Mouse (Mus musculus): Measurements from ENCODE around the gene Sfxn1.

Sfxn1 gene

DNA sequence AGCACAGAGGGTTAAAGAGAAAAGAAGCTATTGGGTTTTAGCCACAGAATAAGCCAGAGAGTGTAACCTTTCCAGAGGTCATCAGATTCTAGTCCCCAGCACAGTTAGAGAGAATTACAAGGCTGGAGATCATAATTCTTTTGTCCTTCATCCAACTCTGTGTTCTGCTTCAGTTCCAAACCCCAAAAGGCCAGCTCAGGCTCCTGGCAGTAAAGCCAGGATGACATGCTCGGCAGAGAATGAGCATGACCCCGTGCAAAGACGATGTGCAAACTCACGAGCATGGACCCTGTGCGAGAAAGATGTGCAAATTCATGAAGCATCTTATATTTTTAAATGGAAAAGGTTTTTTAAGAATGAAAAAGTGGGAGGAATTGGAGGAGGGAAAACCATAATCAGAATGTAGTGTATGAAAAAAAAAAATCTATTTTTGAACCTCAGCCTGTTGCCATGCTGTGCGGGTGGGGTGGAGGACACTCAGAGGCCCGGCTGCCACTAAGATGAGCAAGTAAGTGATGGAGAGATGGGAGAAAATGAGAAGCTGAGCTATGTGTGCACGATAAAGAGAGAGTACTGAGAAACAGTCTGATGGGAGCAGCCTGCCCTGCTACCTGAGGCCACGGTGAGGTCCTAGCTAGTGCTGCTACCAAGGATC lies 66.2 kb downstream of the Sfxn1 start:
- DNase-seq (ENCODE audit: low spot score), result no peak

DNA sequence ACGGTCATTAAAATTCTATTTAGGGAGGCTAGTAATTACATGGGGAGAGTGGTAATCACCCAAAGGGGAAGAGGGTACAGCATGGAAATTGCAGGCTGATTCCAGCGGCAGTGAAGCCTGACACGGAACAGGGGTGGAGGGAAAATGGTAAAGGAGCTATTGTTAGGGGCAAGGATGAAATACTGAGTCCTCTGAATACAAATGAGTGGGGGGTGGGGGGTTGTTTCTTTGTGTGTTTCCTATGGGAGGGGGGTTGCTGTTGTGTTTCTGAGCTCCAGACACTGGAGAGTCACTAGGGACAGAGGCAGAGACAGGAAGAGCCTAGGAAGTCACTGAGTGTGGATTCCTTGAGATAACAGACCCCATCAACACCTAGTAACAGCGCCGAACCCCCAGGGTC lies 72.1 kb downstream of the Sfxn1 start:
- no peak for DNase-seq (ENCODE audit: low spot score)

DNA sequence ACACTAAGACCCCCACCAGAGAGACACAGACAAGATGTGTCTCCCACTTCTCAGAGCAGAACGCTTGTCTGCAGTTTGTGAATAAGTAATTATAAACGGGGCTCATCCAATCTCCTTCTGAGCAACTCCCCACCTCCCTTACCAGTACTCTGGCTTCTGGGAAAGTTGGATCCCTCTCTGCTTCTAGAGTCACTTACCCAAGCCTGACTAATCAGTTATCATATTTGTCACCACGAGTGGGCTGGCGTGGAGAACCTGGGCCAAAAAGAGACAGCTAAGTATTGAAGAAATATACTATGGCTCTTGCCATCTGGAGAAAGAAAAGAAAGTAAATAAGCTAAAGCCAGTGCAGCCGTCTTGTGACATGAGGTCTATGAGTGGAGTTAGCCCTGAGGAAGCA lies 73.0 kb downstream of the Sfxn1 start:
- DNase-seq (ENCODE audit: low spot score), result no peak

DNA sequence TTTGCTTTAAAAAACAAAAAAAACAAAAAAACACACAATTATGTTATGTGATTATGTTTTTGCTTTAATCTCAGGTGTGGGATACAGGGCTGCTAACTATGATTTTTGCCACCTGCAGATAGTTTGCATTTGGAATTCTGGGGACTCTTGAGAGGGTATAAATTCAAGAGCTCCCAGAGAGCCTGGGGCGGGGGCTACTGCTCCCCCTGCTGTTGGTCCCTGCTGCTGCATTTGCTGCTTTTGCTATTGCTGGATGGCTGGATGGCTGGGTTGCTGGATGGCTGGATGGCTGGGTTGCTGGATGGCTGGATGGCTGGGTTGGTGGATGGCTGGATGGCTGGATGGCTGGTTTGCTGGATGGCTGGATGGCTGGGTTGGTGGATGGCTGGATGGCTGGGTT lies 75.7 kb downstream of the Sfxn1 start:
- peak; percentile 27 for DNase-seq (ENCODE audit: low spot score)

DNA sequence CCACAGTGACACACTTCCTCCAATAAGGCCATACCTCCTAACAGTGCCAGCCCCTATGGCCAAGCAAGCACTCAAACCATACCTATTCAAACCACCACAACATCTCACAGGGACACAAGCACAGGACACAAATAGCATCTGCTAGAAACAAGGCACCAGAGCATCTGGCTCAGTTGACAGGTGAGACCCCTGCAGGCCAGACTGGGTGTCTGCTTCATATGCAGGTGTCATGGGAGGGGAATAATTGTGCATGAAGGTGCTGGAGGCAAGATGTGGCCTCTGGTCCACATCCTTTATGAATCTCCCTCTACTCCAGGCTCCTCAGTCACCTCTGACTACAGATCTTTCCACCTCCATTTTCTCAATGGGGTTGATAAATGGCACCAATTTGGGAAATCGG lies 80.8 kb downstream of the Sfxn1 start:
- no peak for DNase-seq (ENCODE audit: low spot score)

DNA sequence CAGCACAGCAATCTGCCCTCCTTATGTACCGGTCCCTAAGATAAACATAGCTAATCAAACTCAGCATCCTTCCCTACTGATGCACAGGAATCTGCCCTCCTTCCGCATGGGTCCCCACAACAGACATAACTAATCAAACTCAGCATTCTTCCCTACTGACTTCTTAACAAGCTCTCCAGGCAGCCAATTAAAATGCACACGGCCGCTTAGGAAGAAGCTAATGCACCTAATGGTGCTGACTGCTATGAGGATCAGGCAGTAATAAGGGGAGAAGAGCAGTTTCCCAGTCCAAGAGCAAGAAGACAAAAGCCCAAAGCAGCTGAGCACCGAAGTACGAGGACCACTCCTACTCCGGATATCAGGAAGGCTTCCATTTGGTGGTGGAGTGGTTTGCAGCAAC lies 81.2 kb downstream of the Sfxn1 start:
- peak; percentile 61 for DNase-seq (ENCODE audit: low spot score)

DNA sequence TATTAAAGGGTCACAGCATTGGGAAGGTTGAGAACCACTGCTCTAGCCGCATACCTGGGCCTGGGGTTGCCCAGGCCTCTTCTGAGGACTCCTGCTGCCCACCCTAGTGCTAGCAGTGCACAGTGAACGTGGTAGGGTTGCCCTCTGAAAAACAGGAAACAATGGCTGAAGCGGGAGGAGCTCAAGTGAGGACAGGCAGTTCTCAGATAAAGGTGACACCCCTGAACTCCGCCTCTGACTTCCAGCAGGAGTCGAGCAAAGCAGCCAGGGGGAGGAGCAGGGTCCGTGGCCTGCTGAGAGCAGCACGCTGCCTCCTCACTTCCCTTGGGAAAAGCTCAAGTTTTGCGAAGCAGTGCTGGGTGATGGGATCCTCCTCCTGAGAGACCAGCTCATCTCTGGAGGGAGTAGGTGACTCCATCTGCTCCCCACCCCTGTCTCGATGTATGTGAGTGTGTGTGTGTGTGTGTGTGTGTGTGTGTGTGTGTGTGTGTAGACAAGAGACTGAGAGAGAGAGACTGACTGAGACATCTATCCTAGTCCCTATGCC lies 82.1 kb downstream of the Sfxn1 start:
- DNase-seq (ENCODE audit: low spot score), result no peak

DNA sequence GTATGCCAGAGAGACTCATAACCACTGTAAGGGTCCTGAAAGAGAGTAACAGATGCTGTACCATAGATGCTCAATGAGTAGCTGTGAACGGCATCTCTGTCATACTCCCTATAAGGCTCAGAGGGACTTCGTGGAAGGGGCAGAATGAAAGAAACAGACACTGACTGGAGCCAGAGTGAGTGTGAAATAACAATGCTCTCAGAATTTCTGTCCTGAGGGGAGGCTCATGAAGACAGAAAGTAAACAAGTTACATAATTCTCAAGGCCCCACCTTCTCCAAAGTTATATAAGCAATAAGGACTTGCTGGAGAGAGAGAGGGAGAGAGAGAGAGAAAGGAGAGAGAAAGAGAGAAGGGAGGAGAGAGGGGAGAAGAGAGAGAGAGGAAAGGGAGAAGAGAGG lies 84.2 kb downstream of the Sfxn1 start:
- no peak for DNase-seq (ENCODE audit: low spot score)

Data from retina, embryonic 14.5 days (tissue).